Mouse (Mus musculus) forebrain, embryonic 13.5 days (tissue): ENCODE results near the gene Pheta1. TPM values are rescaled to one million over a fixed set of nuclear protein-coding genes. Genes with fewer than 3 reads are reported as not detected.

ENCODE experiments used
- ATAC-seq: fragments of 200-750 bp; cut with Nextera tagmentation; 2 replicates; pipeline ENCODE4 v1.8.0; 2017
- H3K27ac ChIP-seq: fragments of 300-500 bp; sonication (generic); 2 replicates; pipeline ENCODE4 v1.5.1; 2015; ENCODE audit warnings: inconsistent platforms, mild to moderate bottlenecking, moderate library complexity
- H3K27me3 ChIP-seq: fragments of 300-500 bp; sonication (generic); 2 replicates; pipeline ENCODE4 v1.6.1; 2015; ENCODE audit warnings: mild to moderate bottlenecking, inconsistent platforms
- H3K36me3 ChIP-seq: fragments of 300-500 bp; sonication (generic); 2 replicates; pipeline ENCODE4 v1.6.1; 2015; ENCODE audit warnings: mild to moderate bottlenecking, inconsistent platforms; ENCODE audit not compliant: poor library complexity, severe bottlenecking
- H3K4me1 ChIP-seq: fragments of 300-500 bp; sonication (generic); 2 replicates; pipeline ENCODE4 v1.6.1; 2015; ENCODE audit warnings: inconsistent platforms
- H3K4me2 ChIP-seq: fragments of 300-500 bp; sonication (generic); 2 replicates; pipeline ENCODE4 v1.6.1; 2015; ENCODE audit warnings: inconsistent platforms, mild to moderate bottlenecking, moderate library complexity
- H3K4me3 ChIP-seq: fragments of 300-500 bp; sonication (generic); 2 replicates; pipeline ENCODE4 v1.5.1; 2015; ENCODE audit warnings: mild to moderate bottlenecking, inconsistent platforms
- H3K9ac ChIP-seq: fragments of 300-500 bp; sonication (generic); 2 replicates; pipeline ENCODE4 v1.6.1; 2015; ENCODE audit warnings: mild to moderate bottlenecking, inconsistent platforms
- H3K9me3 ChIP-seq: fragments of 300-500 bp; sonication (generic); replicated peaks from 2 replicates; pipeline ENCODE4 v1.6.1; 2016; ENCODE audit warnings: inconsistent platforms
- WGBS: fragments of 180-500 bp; shearing (Covaris S2); methylation state at CpG from one replicate; pipeline ENCODE4 v1.1.7; 2015; 5-methylcytosine and 5-hydroxymethylcytosine counted together
- polyA plus RNA-seq: library from polyadenylated mRNA; unstranded; fragments of >200 nt; fragmentation: Nextera tagmentation; extraction: Ambion mirVana; gene quantifications from 2 replicates; pipeline ENCODE4 v1.2.1, GENCODE M21; 2015

The Pheta1 gene
- polyA plus RNA-seq, 1 experiment from 2014 or later: 50.7 TPM

GRCm38 (mm10) chr5:121818401-121818800 is 30.4 kb upstream of the Pheta1 start:
- H3K27ac ChIP-seq: no peak overlapping the region
- H3K4me2 ChIP-seq: no peak overlapping the region
- H3K36me3 ChIP-seq: peaks cover 73% of the 10 kb centered on the region
- no peak overlapping the region for H3K4me3 ChIP-seq
- no peaks in the 10 kb centered on the region for H3K27me3 ChIP-seq
- no peaks in the 10 kb centered on the region for H3K4me1 ChIP-seq
- ATAC-seq: no peak
- no peak overlapping the region for H3K9ac ChIP-seq
- 93% methylated on average over 7 of the region's 7 CpGs for WGBS
- H3K9me3 ChIP-seq: no peaks in the 10 kb centered on the region

- H3K4me1 ChIP-seq: no peaks in the 10 kb centered on the region
- H3K27ac ChIP-seq: no peak overlapping the region
- no peaks in the 10 kb centered on the region for H3K27me3 ChIP-seq
- WGBS: 95% methylated on average over 4 of the region's 4 CpGs
- ATAC-seq: no peak
- no peak overlapping the region for H3K9ac ChIP-seq
- H3K36me3 ChIP-seq: peaks cover 68% of the 10 kb centered on the region
- H3K4me2 ChIP-seq: no peak overlapping the region
- H3K9me3 ChIP-seq: no peaks in the 10 kb centered on the region
- H3K4me3 ChIP-seq: no peak overlapping the region
These were observed 29.9 kb upstream of the Pheta1 start for GRCm38 (mm10) chr5:121818862-121819261.

GRCm38 (mm10) chr5:121819559-121819958 is 29.2 kb upstream of the Pheta1 start:
- H3K27me3 ChIP-seq: no peaks in the 10 kb centered on the region
- WGBS: 93% methylated on average over 5 of the region's 5 CpGs
- H3K4me2 ChIP-seq: no peak overlapping the region
- no peaks in the 10 kb centered on the region for H3K4me1 ChIP-seq
- peaks cover 63% of the 10 kb centered on the region for H3K36me3 ChIP-seq
- no peak overlapping the region for H3K4me3 ChIP-seq
- H3K9ac ChIP-seq: no peak overlapping the region
- ATAC-seq: no peak
- H3K9me3 ChIP-seq: no peaks in the 10 kb centered on the region
- no peak overlapping the region for H3K27ac ChIP-seq

GRCm38 (mm10) chr5:121820161-121820560 is 28.6 kb upstream of the Pheta1 start:
- ATAC-seq: no peak

GRCm38 (mm10) chr5:121820657-121821056 is 28.1 kb upstream of the Pheta1 start:
- H3K9ac ChIP-seq: no peak overlapping the region
- no peak for ATAC-seq
- 92% methylated on average over 3 of the region's 3 CpGs for WGBS
- no peaks in the 10 kb centered on the region for H3K9me3 ChIP-seq
- no peak overlapping the region for H3K4me2 ChIP-seq
- no peak overlapping the region for H3K4me3 ChIP-seq
- H3K36me3 ChIP-seq: peaks cover 55% of the 10 kb centered on the region
- no peaks in the 10 kb centered on the region for H3K27me3 ChIP-seq
- no peaks in the 10 kb centered on the region for H3K4me1 ChIP-seq
- no peak overlapping the region for H3K27ac ChIP-seq

More at GRCm38 (mm10) chr5:121820161-121820560, 28.6 kb upstream of the Pheta1 start:
- peaks cover 59% of the 10 kb centered on the region for H3K36me3 ChIP-seq
- H3K4me1 ChIP-seq: no peaks in the 10 kb centered on the region
- no peaks in the 10 kb centered on the region for H3K9me3 ChIP-seq
- H3K27ac ChIP-seq: no peak overlapping the region
- no peaks in the 10 kb centered on the region for H3K27me3 ChIP-seq
- no peak overlapping the region for H3K4me2 ChIP-seq
- H3K9ac ChIP-seq: no peak overlapping the region
- no peak overlapping the region for H3K4me3 ChIP-seq
- 86% methylated on average over 2 of the region's 2 CpGs for WGBS

GRCm38 (mm10) chr5:121821116-121821515 is 27.7 kb upstream of the Pheta1 start:
- Histone ChIP-seq H3K4me2 (no peak overlapping the region), H3K4me1 (no peaks in the 10 kb centered on the region), H3K9ac (no peak overlapping the region), H3K36me3 (peaks cover 51% of the 10 kb centered on the region), H3K27ac (no peak overlapping the region), H3K27me3 (no peaks in the 10 kb centered on the region), H3K9me3 (no peaks in the 10 kb centered on the region), H3K4me3 (no peak overlapping the region)
- WGBS: 93% methylated on average over 5 of the region's 5 CpGs
- ATAC-seq: no peak

- no peak overlapping the region for H3K9ac ChIP-seq
- peaks cover 46% of the 10 kb centered on the region for H3K36me3 ChIP-seq
- H3K4me3 ChIP-seq: no peak overlapping the region
- 79% methylated on average over 5 of the region's 5 CpGs for WGBS
- H3K4me2 ChIP-seq: no peak overlapping the region
- no peak for ATAC-seq
- H3K27me3 ChIP-seq: no peaks in the 10 kb centered on the region
- no peaks in the 10 kb centered on the region for H3K9me3 ChIP-seq
- no peaks in the 10 kb centered on the region for H3K4me1 ChIP-seq
- no peak overlapping the region for H3K27ac ChIP-seq
These were observed 27.2 kb upstream of the Pheta1 start for GRCm38 (mm10) chr5:121821552-121821951.

- no peak overlapping the region for H3K27ac ChIP-seq
- peaks cover 5% of the 10 kb centered on the region; the same call in 1 of the 2 replicates for H3K27me3 ChIP-seq
- no peak overlapping the region for H3K4me3 ChIP-seq
- 0 out of 2 replicates have a peak, but pooled peaks cover 3% of the 10 kb centered on the region for H3K4me1 ChIP-seq
- 94% methylated on average over 7 of the region's 7 CpGs for WGBS
- peaks cover 32% of the 10 kb centered on the region for H3K36me3 ChIP-seq
- H3K9ac ChIP-seq: no peak overlapping the region
- H3K4me2 ChIP-seq: no peak overlapping the region
- H3K9me3 ChIP-seq: no peaks in the 10 kb centered on the region
- ATAC-seq: no peak
These were observed 25.8 kb upstream of the Pheta1 start for GRCm38 (mm10) chr5:121822786-121823505.

GRCm38 (mm10) chr5:121823668-121824067 is 25.1 kb upstream of the Pheta1 start:
- WGBS: 84% methylated on average over 1 of the region's 1 CpGs
- H3K27me3 ChIP-seq: peaks cover 12% of the 10 kb centered on the region; the same call in 1 of the 2 replicates
- no peak overlapping the region for H3K27ac ChIP-seq
- no peak for ATAC-seq
- H3K9me3 ChIP-seq: no peaks in the 10 kb centered on the region
- H3K36me3 ChIP-seq: peaks cover 25% of the 10 kb centered on the region
- peaks cover 9% of the 10 kb centered on the region for H3K4me1 ChIP-seq
- no peak overlapping the region for H3K4me2 ChIP-seq
- no peak overlapping the region for H3K4me3 ChIP-seq
- no peak overlapping the region for H3K9ac ChIP-seq

GRCm38 (mm10) chr5:121824121-121824520 is 24.7 kb upstream of the Pheta1 start:
- Histone ChIP-seq H3K4me2 (no peak overlapping the region), H3K27ac (0 out of 2 replicates have a peak overlapping the region, but pooled peaks have one; percentile 36), H3K9ac (no peak overlapping the region; the same call in 1 of the 2 replicates), H3K9me3 (no peaks in the 10 kb centered on the region), H3K36me3 (peaks cover 21% of the 10 kb centered on the region), H3K4me1 (peaks cover 14% of the 10 kb centered on the region), H3K4me3 (no peak overlapping the region), H3K27me3 (peaks cover 15% of the 10 kb centered on the region; the same call in 1 of the 2 replicates)
- ATAC-seq: no peak
- WGBS: 74% methylated on average over 4 of the region's 4 CpGs

GRCm38 (mm10) chr5:121825606-121826005 is 23.2 kb upstream of the Pheta1 start:
- 94% methylated on average over 3 of the region's 3 CpGs for WGBS

GRCm38 (mm10) chr5:121827876-121828275 is 20.9 kb upstream of the Pheta1 start:
- Histone ChIP-seq H3K4me1 (peaks cover 17% of the 10 kb centered on the region), H3K4me2 (peak overlapping the region; percentile 89), H3K9ac (no peak overlapping the region), H3K4me3 (peak overlapping the region; percentile 46; the same call in 1 of the 2 replicates), H3K27ac (0 out of 2 replicates have a peak overlapping the region, but pooled peaks have one; percentile 36), H3K36me3 (no peaks in the 10 kb centered on the region; the same call in 1 of the 2 replicates), H3K9me3 (no peaks in the 10 kb centered on the region), H3K27me3 (peaks cover 31% of the 10 kb centered on the region)
- ATAC-seq: no peak
- 76% methylated on average over 4 of the region's 4 CpGs for WGBS

More at GRCm38 (mm10) chr5:121825606-121826005, 23.2 kb upstream of the Pheta1 start:
- no peak overlapping the region for H3K9ac ChIP-seq
- H3K9me3 ChIP-seq: no peaks in the 10 kb centered on the region
- peaks cover 28% of the 10 kb centered on the region for H3K27me3 ChIP-seq
- H3K36me3 ChIP-seq: peaks cover 6% of the 10 kb centered on the region; the same call in 1 of the 2 replicates
- peaks cover 17% of the 10 kb centered on the region for H3K4me1 ChIP-seq
- H3K27ac ChIP-seq: no peak overlapping the region
- no peak overlapping the region for H3K4me2 ChIP-seq
- ATAC-seq: no peak
- H3K4me3 ChIP-seq: no peak overlapping the region
